Mouse (Mus musculus) MEL (cell line): ENCODE measurements at regions not wholly inside any gene's neighbourhood (a gene's known extent, or its start where the extent isn't known, plus 50 kb on each side); places are given as distances from the start of the nearest gene placed in this dataset.
"Not testable (repeated sequence)": the region's sequence is repeated elsewhere in the genome, so short reads cannot be mapped to it uniquely, and the experiment has no call there.

Experiments
- DNase-seq: peaks from one replicate; pipeline ENCODE4 v3.0.0; 2011; ENCODE audit warnings: low read depth, low spot score
- H3K27ac ChIP-seq: 2 replicates; pipeline ENCODE4 v1.5.1; 2012; ENCODE audit warnings: low read depth, mild to moderate bottlenecking, control low read depth, low read length, moderate library complexity; ENCODE audit not compliant: control insufficient read depth
- H3K27me3 ChIP-seq, 2 experiments: fragments of 150-350 bp in 1 of 2; sonication (generic) in 1 of 2; 2 replicates each; pipeline ENCODE4 v1.6.1; 2012; ENCODE audit warnings: low read length in 2 of 2, mild to moderate bottlenecking in 2 of 2, improper control_type of control experiment in 1 of 2, moderate library complexity in 1 of 2; ENCODE audit not compliant: insufficient read depth in 2 of 2, control insufficient read depth in 1 of 2
- H3K36me3 ChIP-seq, 2 experiments: 2 replicates each; pipeline ENCODE4 v1.6.1; 2012 to 2014; ENCODE audit warnings: low read length in 2 of 2, improper control_type of control experiment in 1 of 2, inconsistent platforms in 1 of 2, mild to moderate bottlenecking in 1 of 2; ENCODE audit not compliant: insufficient read depth in 2 of 2, control insufficient read depth in 1 of 2
- H3K4me1 ChIP-seq, 2 experiments: fragments of 150-350 bp in 1 of 2; sonication (generic) in 1 of 2; 2 replicates each; pipeline ENCODE4 v1.6.1; 2012; ENCODE audit warnings: low read length in 2 of 2, improper control_type of control experiment in 1 of 2, mild to moderate bottlenecking in 1 of 2; ENCODE audit not compliant: insufficient read depth in 2 of 2, control insufficient read depth in 1 of 2
- H3K4me3 ChIP-seq, 2 experiments: fragments of 150-350 bp in 1 of 2; sonication (generic) in 1 of 2; 2 replicates each; pipeline ENCODE4 v1.5.1; 2012; ENCODE audit warnings: low read depth in 2 of 2, low read length in 2 of 2, mild to moderate bottlenecking in 2 of 2, moderate library complexity in 2 of 2, control low read depth in 1 of 2, improper control_type of control experiment in 1 of 2; ENCODE audit not compliant: control insufficient read depth in 1 of 2, insufficient read depth in 1 of 2
- H3K79me2 ChIP-seq: 2 replicates; pipeline ENCODE4 v1.6.1; 2012; ENCODE audit warnings: mild to moderate bottlenecking, low read length, moderate library complexity; ENCODE audit not compliant: control insufficient read depth, poor library complexity, insufficient read depth
- H3K9ac ChIP-seq: 2 replicates; pipeline ENCODE4 v1.6.1; 2012; ENCODE audit warnings: low read depth, mild to moderate bottlenecking, control low read depth, low read length, moderate library complexity; ENCODE audit not compliant: control insufficient read depth, poor library complexity, severe bottlenecking
- H3K9me3 ChIP-seq: fragments of 150-350 bp; sonication (generic); replicated peaks from 2 replicates; pipeline ENCODE4 v1.6.1; 2012; ENCODE audit warnings: mild to moderate bottlenecking, low read length, improper control_type of control experiment, moderate library complexity; ENCODE audit not compliant: insufficient read depth
- CHD1 ChIP-seq: IDR thresholded peaks from 2 replicates; pipeline ENCODE4 v1.6.1; 2012; ENCODE audit warnings: low read depth, mild to moderate bottlenecking, inconsistent platforms, low read length, improper control_type of control experiment
- E2F4 ChIP-seq: IDR thresholded peaks from 2 replicates; pipeline ENCODE4 v1.6.1; 2011; ENCODE audit warnings: low read depth, low read length, improper control_type of control experiment, borderline replicate concordance
- HCFC1 ChIP-seq: IDR thresholded peaks from 2 replicates; pipeline ENCODE4 v1.6.1; 2012; ENCODE audit warnings: low read depth, mild to moderate bottlenecking, inconsistent platforms, low read length, improper control_type of control experiment, moderate library complexity
- JUND ChIP-seq: IDR thresholded peaks from 2 replicates; pipeline ENCODE4 v1.6.1; 2011; ENCODE audit warnings: low read depth, mild to moderate bottlenecking, improper control_type of control experiment, low read length
- MXI1 ChIP-seq: IDR thresholded peaks from 2 replicates; pipeline ENCODE4 v1.6.1; 2011; ENCODE audit warnings: mild to moderate bottlenecking, low read depth, low read length, improper control_type of control experiment
- NELFE ChIP-seq: IDR thresholded peaks from 2 replicates; pipeline ENCODE4 v1.6.1; 2011; ENCODE audit warnings: low read depth, low read length, improper control_type of control experiment
- POLR2AphosphoS2 ChIP-seq: IDR thresholded peaks from 2 replicates; pipeline ENCODE4 v1.6.1; 2011; ENCODE audit warnings: low read length, improper control_type of control experiment
- TBP ChIP-seq: IDR thresholded peaks from 2 replicates; pipeline ENCODE4 v1.8.0; 2011; ENCODE audit warnings: low read depth, low read length, improper control_type of control experiment
- UBTF ChIP-seq: IDR thresholded peaks from 2 replicates; pipeline ENCODE4 v1.6.1; 2012; ENCODE audit warnings: low read depth, mild to moderate bottlenecking, inconsistent platforms, low read length, improper control_type of control experiment, moderate library complexity, borderline replicate concordance; ENCODE audit not compliant: insufficient read depth
- USF1 ChIP-seq: IDR thresholded peaks from 2 replicates; pipeline ENCODE4 v1.6.1; 2014; ENCODE audit warnings: low read depth, mild to moderate bottlenecking, inconsistent platforms, low read length, improper control_type of control experiment, moderate library complexity
- ZNF384 ChIP-seq: IDR thresholded peaks from 2 replicates; pipeline ENCODE4 v1.6.1; 2012; ENCODE audit warnings: low read depth, mild to moderate bottlenecking, inconsistent platforms, low read length, improper control_type of control experiment

DNA sequence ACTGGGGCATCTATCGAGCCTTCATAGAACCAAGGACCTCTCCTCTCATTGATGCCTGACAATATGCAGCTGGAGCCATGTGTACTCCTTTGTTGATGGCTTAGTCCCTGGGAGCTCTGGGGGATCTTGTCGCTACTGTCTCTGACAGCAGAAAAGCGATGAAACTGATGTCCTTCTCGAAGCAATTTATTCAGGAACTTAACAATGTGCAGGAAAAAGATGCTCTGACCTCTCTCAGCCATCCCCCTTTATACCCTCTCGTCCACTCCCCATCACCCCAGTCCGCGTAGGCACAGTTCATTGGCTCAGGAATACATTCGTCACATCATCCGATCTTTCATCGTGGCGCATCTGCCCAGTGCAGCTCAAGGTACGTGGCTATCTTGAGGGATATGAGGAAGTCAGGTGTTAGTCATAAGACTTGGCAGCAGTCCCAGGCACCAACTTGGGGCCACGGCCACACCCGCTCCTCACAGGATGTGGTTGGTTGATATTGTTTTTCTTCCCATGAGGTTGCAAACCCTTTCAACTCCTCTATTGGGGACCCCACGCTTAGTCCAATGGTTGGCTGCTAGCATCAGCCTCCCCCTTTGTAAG is 516.3 kb upstream of the Got2 start (continued):
- TF ChIP-seq JUND (no peak; the same call in 1 of the 2 replicates), USF1 (peak; percentile 53; the same call in 1 of the 2 replicates), NELFE (peak; percentile 90), CHD1 (no peak), E2F4 (no peak)

DNA sequence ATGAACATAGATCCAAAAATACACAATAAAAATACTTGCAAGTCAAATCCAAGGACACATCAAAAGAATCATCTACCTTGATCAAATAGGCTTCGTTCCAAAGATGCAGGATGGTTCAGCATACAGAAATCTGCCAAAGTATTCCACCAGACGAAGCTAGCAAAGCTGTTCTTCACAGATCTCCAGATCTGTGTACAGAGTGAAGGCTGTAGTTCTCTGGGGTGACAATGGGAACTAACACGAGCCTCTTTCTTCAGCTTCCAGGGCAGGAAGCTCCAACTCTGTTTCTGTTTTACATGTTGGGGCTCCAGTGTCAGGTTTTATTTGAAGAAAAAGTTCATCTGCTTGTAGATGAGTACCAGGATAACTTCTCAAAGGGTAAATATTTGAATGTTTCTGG is 515.3 kb upstream of the Got2 start:
- H3K4me1 ChIP-seq: peaks cover 3 to 6% of the 10 kb centered on the region in 2 experiments
- peak overlapping the region; percentile 67 for H3K9ac ChIP-seq
- H3K27me3 ChIP-seq: no peaks in the 10 kb centered on the region
- peak overlapping the region; percentile 19 to 42 for H3K4me3 ChIP-seq
- H3K9me3 ChIP-seq: no peaks in the 10 kb centered on the region
- DNase-seq: peak; percentile 68
- peaks cover 3% of the 10 kb centered on the region; the same call in 1 of the 2 replicates for H3K79me2 ChIP-seq
- H3K36me3 ChIP-seq: peaks cover 0 to 11% of the 10 kb centered on the region in 2 experiments; a peak in 3 of 4 replicates
- TF ChIP-seq HCFC1: no peak
- peak; percentile 50; the same call in 1 of the 2 replicates for TF ChIP-seq MXI1
- TF ChIP-seq TBP: 0 out of 2 replicates have a peak, but pooled peaks have one; percentile 24
- peak overlapping the region; percentile 89 for H3K27ac ChIP-seq

DNA sequence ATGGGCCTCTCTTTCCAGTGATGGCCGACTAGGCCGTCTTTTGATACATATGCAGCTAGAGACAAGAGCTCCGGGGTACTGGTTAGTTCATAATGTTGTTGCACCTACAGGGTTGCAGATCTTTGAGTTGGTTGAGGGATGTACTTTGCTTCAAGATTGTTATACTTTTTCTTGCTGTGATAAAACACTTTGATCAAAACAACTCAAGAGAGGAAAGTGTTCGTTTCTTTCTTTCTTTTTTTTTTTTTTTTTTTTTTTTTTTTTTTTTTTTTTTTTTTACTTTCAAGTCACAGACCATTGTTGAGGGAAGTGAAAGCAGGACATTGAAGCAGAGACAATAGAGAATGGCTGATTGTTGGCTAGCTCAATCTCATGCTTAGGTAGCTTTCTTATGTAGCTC is 511.0 kb upstream of the Got2 start:
- H3K4me1 ChIP-seq, H3K4me3 ChIP-seq, H3K36me3 ChIP-seq, H3K79me2 ChIP-seq, H3K27me3 ChIP-seq, H3K9me3 ChIP-seq, H3K27ac ChIP-seq, DNase-seq, H3K9ac ChIP-seq: not testable (repeated sequence)
- TF ChIP-seq ZNF384: peak; percentile 65

DNA sequence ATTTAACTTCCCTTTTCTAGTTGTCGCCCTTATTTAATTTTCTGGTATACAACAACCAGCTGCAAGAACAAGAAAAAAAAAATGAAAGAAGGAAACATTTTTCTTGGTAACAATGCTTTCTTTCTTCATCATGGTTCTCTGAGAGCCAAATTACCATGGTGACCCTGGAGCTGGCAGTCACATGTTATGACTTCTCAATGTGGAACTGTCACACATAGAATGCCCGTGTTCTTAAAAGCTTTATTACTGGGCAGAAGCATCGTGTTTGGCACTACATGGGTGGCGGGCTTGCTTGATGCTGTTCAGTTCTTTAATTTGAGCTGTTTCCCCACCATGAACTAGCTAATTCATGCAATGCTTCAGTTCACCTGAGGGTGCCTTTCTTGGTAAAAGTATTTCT is 504.7 kb upstream of the Got2 start:
- Histone ChIP-seq H3K4me3 (no peak overlapping the region), H3K27ac (no peak overlapping the region), H3K4me1 (no peaks in the 10 kb centered on the region)
- no peak for DNase-seq
- no peak for TF ChIP-seq UBTF
- no peak for TF ChIP-seq ZNF384
- TF ChIP-seq POLR2AphosphoS2: no peak
- TF ChIP-seq, all 39 proteins: peak for 0
- Histone ChIP-seq H3K27me3 (no peaks in the 10 kb centered on the region), H3K79me2 (no peaks in the 10 kb centered on the region), H3K9me3 (no peaks in the 10 kb centered on the region), H3K9ac (no peak overlapping the region), H3K36me3 (no peaks in the 10 kb centered on the region; a peak in 1 of 4 replicates)
